Mouse (Mus musculus) cortical plate, adult 2 months (tissue): ENCODE data around the gene Tbr1.

Experiments
- CTCF ChIP-seq: fragments of 200-500 bp; IDR thresholded peaks from 2 replicates; pipeline ENCODE4 v1.5.1; 2011; ENCODE audit warnings: mild to moderate bottlenecking, control low read depth, low read length; ENCODE audit not compliant: insufficient read depth; ENCODE audit errors: extremely low read depth
- POLR2A ChIP-seq: fragments of 200-500 bp; IDR thresholded peaks from 2 replicates; pipeline ENCODE4 v1.6.1; 2011; ENCODE audit warnings: mild to moderate bottlenecking, low read length, control low read depth; ENCODE audit not compliant: insufficient read depth; ENCODE audit errors: extremely low read depth

DNA sequence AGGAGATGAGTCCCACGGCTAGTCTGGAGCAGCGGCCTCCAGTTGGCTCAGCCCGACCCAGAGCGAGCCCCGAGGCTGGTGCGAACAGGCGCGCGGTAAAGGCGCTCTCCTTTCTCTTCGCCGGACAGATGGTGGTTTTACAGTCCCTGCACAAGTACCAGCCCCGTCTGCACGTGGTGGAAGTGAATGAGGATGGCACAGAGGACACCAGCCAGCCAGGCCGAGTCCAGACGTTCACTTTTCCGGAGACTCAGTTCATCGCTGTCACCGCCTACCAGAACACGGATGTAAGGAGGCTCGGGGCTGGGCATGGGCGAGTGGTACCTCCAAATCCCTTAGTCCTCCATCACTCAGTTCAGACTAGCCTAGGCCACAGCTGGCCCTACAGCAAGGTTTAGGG is 4.4 kb downstream of the Tbr1 start:
- TF ChIP-seq CTCF = no peak
- no peak for TF ChIP-seq POLR2A
